Mouse (Mus musculus): ENCODE measurements around the gene Clint1. TPM values are rescaled to one million over a fixed set of nuclear protein-coding genes. Genes with fewer than 3 reads are reported as not detected.
A peak's percentile ranks its signal among the peaks of the same experiment; 100 is the strongest.

Clint1 gene
- total RNA-seq (2021) = 10 to 100 TPM; 50.7 to 61.0 TPM

- DNase-seq = peak; percentile 83 to 84
Measured at GRCm38 (mm10) chr11:45851516-45852123, at the start of gene Clint1. Gene Clint1, plus strand, starts transcription at chr11:45852051.

GRCm38 (mm10) chr11:45804068-45804467 is 47.8 kb upstream of the Clint1 start:
- DNase-seq = no peak

- no peak for DNase-seq
Measured at GRCm38 (mm10) chr11:45805312-45805772, 46.5 kb upstream of the Clint1 start.

GRCm38 (mm10) chr11:45805810-45806209 is 46.0 kb upstream of the Clint1 start:
- no peak for DNase-seq

GRCm38 (mm10) chr11:45806264-45806663 is 45.6 kb upstream of the Clint1 start:
- DNase-seq = no peak

- DNase-seq = no peak
Measured at GRCm38 (mm10) chr11:45806809-45807208, 45.0 kb upstream of the Clint1 start.

- no peak for DNase-seq
Measured at GRCm38 (mm10) chr11:45807820-45808219, 44.0 kb upstream of the Clint1 start.

GRCm38 (mm10) chr11:45809424-45809823 is 42.4 kb upstream of the Clint1 start:
- no peak for DNase-seq

GRCm38 (mm10) chr11:45810056-45810455 is 41.8 kb upstream of the Clint1 start:
- no peak for DNase-seq

- DNase-seq = no peak
Measured at GRCm38 (mm10) chr11:45810805-45811204, 41.0 kb upstream of the Clint1 start.

- DNase-seq = no peak
Measured at GRCm38 (mm10) chr11:45815603-45816002, 36.2 kb upstream of the Clint1 start.

GRCm38 (mm10) chr11:45816712-45817111 is 35.1 kb upstream of the Clint1 start:
- DNase-seq = no peak

GRCm38 (mm10) chr11:45817996-45818395 is 33.9 kb upstream of the Clint1 start:
- DNase-seq = no peak

GRCm38 (mm10) chr11:45820930-45821329 is 30.9 kb upstream of the Clint1 start:
- no peak for DNase-seq

- DNase-seq = no peak
Measured at GRCm38 (mm10) chr11:45830112-45830511, 21.7 kb upstream of the Clint1 start.

- DNase-seq = no peak
Measured at GRCm38 (mm10) chr11:45830743-45831310, 21.0 kb upstream of the Clint1 start.

- no peak for DNase-seq
Measured at GRCm38 (mm10) chr11:45831476-45832143, 20.2 kb upstream of the Clint1 start.

GRCm38 (mm10) chr11:45835625-45836255 is 16.1 kb upstream of the Clint1 start:
- no peak for DNase-seq

- DNase-seq = no peak
Measured at GRCm38 (mm10) chr11:45837257-45837817, 14.5 kb upstream of the Clint1 start.

GRCm38 (mm10) chr11:45838450-45838849 is 13.4 kb upstream of the Clint1 start:
- no peak for DNase-seq

- no peak for DNase-seq
Measured at GRCm38 (mm10) chr11:45840332-45840731, 11.5 kb upstream of the Clint1 start.

GRCm38 (mm10) chr11:45846008-45846407 is 5.8 kb upstream of the Clint1 start:
- DNase-seq = no peak

GRCm38 (mm10) chr11:45847548-45847947 is 4.3 kb upstream of the Clint1 start:
- no peak for DNase-seq
